Mouse (Mus musculus): ENCODE measurements around the gene Col9a3. TPM values are rescaled to one million over a fixed set of nuclear protein-coding genes. Genes with fewer than 3 reads are reported as not detected.

The Col9a3 gene
- polyA plus RNA-seq, 1 experiment, result 37.5 TPM

- DNase-seq (ENCODE audit: low read depth), result peak; percentile 90
- TF ChIP-seq CTCF (IDR thresholded peaks at IDR 0.05; ENCODE audit: borderline replicate concordance, extremely low read depth, insufficient read depth, insufficient read length) (peak; percentile 97), POLR2A (IDR thresholded peaks at IDR 0.05; ENCODE audit: borderline replicate concordance, extremely low read depth, insufficient read depth, insufficient read length, poor library complexity, severe bottlenecking) (no peak)
Observed at GRCm38 (mm10) chr2:180578686-180579085, 18.9 kb upstream of the Col9a3 start.

- TF ChIP-seq POLR2A (IDR thresholded peaks at IDR 0.05; ENCODE audit: borderline replicate concordance, extremely low read depth, insufficient read depth, insufficient read length, poor library complexity, severe bottlenecking) (no peak), CTCF (IDR thresholded peaks at IDR 0.05; ENCODE audit: borderline replicate concordance, extremely low read depth, insufficient read depth, insufficient read length) (no peak)
- DNase-seq (ENCODE audit: low read depth), result no peak
Observed at GRCm38 (mm10) chr2:180581002-180581401, 16.6 kb upstream of the Col9a3 start, which contains the start of gene Mrgbp. Gene Mrgbp (plus strand): TSS chr2:180581304.

- TF ChIP-seq POLR2A (IDR thresholded peaks at IDR 0.05; ENCODE audit: borderline replicate concordance, extremely low read depth, insufficient read depth, insufficient read length, poor library complexity, severe bottlenecking), result peak; percentile 81
- TF ChIP-seq CTCF (IDR thresholded peaks at IDR 0.05; ENCODE audit: borderline replicate concordance, extremely low read depth, insufficient read depth, insufficient read length), result peak; percentile 97
Observed at GRCm38 (mm10) chr2:180582481-180583153, 15.0 kb upstream of the Col9a3 start.

GRCm38 (mm10) chr2:180583154-180583507 lies 14.5 kb upstream of the Col9a3 start:
- no peak for DNase-seq (ENCODE audit: low read depth)
- TF ChIP-seq CTCF (IDR thresholded peaks at IDR 0.05; ENCODE audit: borderline replicate concordance, extremely low read depth, insufficient read depth, insufficient read length), result no peak

More at GRCm38 (mm10) chr2:180582481-180583153, 15.0 kb upstream of the Col9a3 start:
- peak; percentile 97 for DNase-seq (ENCODE audit: low read depth)

GRCm38 (mm10) chr2:180588736-180589122 lies 8.9 kb upstream of the Col9a3 start:
- no peak for TF ChIP-seq CTCF (IDR thresholded peaks at IDR 0.05; ENCODE audit: borderline replicate concordance, extremely low read depth, insufficient read depth, insufficient read length)
- TF ChIP-seq POLR2A (IDR thresholded peaks at IDR 0.05; ENCODE audit: borderline replicate concordance, extremely low read depth, insufficient read depth, insufficient read length, poor library complexity, severe bottlenecking), result no peak
- no peak for DNase-seq (ENCODE audit: low read depth)

- DNase-seq (ENCODE audit: low read depth), result peak; percentile 92
- TF ChIP-seq POLR2A (IDR thresholded peaks at IDR 0.05; ENCODE audit: borderline replicate concordance, extremely low read depth, insufficient read depth, insufficient read length, poor library complexity, severe bottlenecking) (peak; percentile 54), CTCF (IDR thresholded peaks at IDR 0.05; ENCODE audit: borderline replicate concordance, extremely low read depth, insufficient read depth, insufficient read length) (peak; percentile 37; the same call in 1 of the 2 replicates)
Observed at GRCm38 (mm10) chr2:180589123-180589831, 8.3 kb upstream of the Col9a3 start, which contains the start of gene Ogfr. Gene Ogfr (plus strand): TSS chr2:180589245.

- DNase-seq (ENCODE audit: low read depth), result peak; percentile 77
- no peak for TF ChIP-seq CTCF (IDR thresholded peaks at IDR 0.05; ENCODE audit: borderline replicate concordance, extremely low read depth, insufficient read depth, insufficient read length)
- 0 out of 2 replicates have a peak, but pooled peaks have one; percentile 19 for TF ChIP-seq POLR2A (IDR thresholded peaks at IDR 0.05; ENCODE audit: borderline replicate concordance, extremely low read depth, insufficient read depth, insufficient read length, poor library complexity, severe bottlenecking)
Observed at GRCm38 (mm10) chr2:180598157-180598705, 641 bp downstream of the Col9a3 start.

GRCm38 (mm10) chr2:180600569-180601021 lies 3.0 kb downstream of the Col9a3 start:
- no peak for TF ChIP-seq POLR2A (IDR thresholded peaks at IDR 0.05; ENCODE audit: borderline replicate concordance, extremely low read depth, insufficient read depth, insufficient read length, poor library complexity, severe bottlenecking)
- TF ChIP-seq CTCF (IDR thresholded peaks at IDR 0.05; ENCODE audit: borderline replicate concordance, extremely low read depth, insufficient read depth, insufficient read length), result no peak
- peak; percentile 89 for DNase-seq (ENCODE audit: low read depth)

- peak; percentile 49 for DNase-seq (ENCODE audit: low read depth)
- no peak for TF ChIP-seq CTCF (IDR thresholded peaks at IDR 0.05; ENCODE audit: borderline replicate concordance, extremely low read depth, insufficient read depth, insufficient read length)
- no peak for TF ChIP-seq POLR2A (IDR thresholded peaks at IDR 0.05; ENCODE audit: borderline replicate concordance, extremely low read depth, insufficient read depth, insufficient read length, poor library complexity, severe bottlenecking)
Observed at GRCm38 (mm10) chr2:180604781-180605180, 7.2 kb downstream of the Col9a3 start.

- no peak for TF ChIP-seq POLR2A (IDR thresholded peaks at IDR 0.05; ENCODE audit: borderline replicate concordance, extremely low read depth, insufficient read depth, insufficient read length, poor library complexity, severe bottlenecking)
- TF ChIP-seq CTCF (IDR thresholded peaks at IDR 0.05; ENCODE audit: borderline replicate concordance, extremely low read depth, insufficient read depth, insufficient read length), result no peak
- no peak for DNase-seq (ENCODE audit: low read depth)
Observed at GRCm38 (mm10) chr2:180610283-180610682, 12.7 kb downstream of the Col9a3 start.

- no peak for DNase-seq (ENCODE audit: low read depth)
- TF ChIP-seq CTCF (IDR thresholded peaks at IDR 0.05; ENCODE audit: borderline replicate concordance, extremely low read depth, insufficient read depth, insufficient read length) (no peak), POLR2A (IDR thresholded peaks at IDR 0.05; ENCODE audit: borderline replicate concordance, extremely low read depth, insufficient read depth, insufficient read length, poor library complexity, severe bottlenecking) (no peak)
Observed at GRCm38 (mm10) chr2:180611882-180612281, 14.3 kb downstream of the Col9a3 start.
